Mouse (Mus musculus) retina, adult 2 months (tissue): Measurements from ENCODE around the gene Crb2.
A peak's percentile ranks its signal among the peaks of the same experiment; 100 is the strongest.

Experiments
- DNase-seq: peaks from one replicate; pipeline ENCODE4 v3.0.0-alpha.2; 2012; ENCODE audit warnings: low read depth, low spot score

The Crb2 gene

GRCm38 (mm10) chr2:37766027-37766761 lies 9.9 kb upstream of the Crb2 start:
- no peak for DNase-seq

GRCm38 (mm10) chr2:37767080-37767547 lies 8.9 kb upstream of the Crb2 start:
- no peak for DNase-seq

DNA sequence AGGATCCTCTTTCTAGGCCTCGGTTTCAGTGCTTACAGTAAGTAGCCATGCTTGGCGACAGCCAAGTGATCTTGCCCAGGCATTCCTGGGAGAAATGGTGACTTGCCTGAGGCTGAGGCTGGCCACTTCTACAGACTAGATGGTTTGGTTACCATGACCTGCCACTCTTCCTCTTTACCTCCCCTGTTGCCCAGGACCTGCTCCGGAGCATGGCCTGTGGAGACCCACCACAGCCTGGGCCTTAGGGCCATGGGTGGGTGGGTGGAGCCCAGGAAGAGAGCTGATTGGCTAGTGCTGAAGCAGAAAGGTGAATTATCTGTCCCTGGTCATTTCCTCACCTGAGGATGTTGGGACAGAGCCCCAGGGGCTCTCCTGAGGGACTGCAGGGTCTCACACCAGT lies 8.3 kb upstream of the Crb2 start:
- DNase-seq: no peak

GRCm38 (mm10) chr2:37768903-37769302 lies 7.1 kb upstream of the Crb2 start:
- DNase-seq: no peak

- no peak for DNase-seq
Measured at GRCm38 (mm10) chr2:37769793-37770192, 6.3 kb upstream of the Crb2 start.

DNA sequence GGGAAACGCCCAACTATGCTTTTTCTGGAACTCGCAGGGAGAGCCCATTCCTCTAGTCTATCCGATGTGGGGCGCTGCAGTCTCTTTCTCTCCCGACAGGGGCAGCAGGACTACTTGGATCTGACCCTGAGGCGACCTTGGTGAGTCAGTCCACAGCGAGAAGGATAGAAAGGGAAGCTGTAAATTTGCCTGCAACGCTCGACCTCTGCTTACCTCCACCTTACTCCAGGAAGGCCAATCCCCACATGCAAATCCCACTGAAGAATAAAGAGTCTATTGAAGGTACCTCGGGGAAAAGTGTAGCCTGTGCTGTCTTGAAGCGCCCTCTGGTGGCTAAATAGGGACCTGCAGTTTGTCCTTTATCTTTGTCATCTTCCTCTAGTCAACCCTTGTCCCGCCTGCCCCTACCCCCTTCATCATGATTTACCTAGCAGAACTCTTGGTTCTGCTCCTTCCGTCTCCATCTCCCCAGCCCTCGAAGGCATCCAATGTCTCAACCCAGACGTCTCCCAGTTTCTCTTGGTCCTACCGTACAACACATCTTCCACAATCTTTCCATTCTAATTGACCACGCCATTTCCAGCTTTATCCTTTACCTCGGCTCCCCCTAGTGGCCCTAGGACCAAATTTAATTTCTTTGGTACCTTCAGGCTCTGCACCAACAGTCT lies 4.3 kb upstream of the Crb2 start:
- DNase-seq: peak; percentile 76

GRCm38 (mm10) chr2:37774571-37774970 lies 1.5 kb upstream of the Crb2 start:
- no peak for DNase-seq

- no peak for DNase-seq
Measured at GRCm38 (mm10) chr2:37776611-37777411, 762 bp downstream of the Crb2 start.

- DNase-seq: no peak
Measured at GRCm38 (mm10) chr2:37777958-37778720, 2.1 kb downstream of the Crb2 start.

- peak; percentile 96 for DNase-seq
Measured at GRCm38 (mm10) chr2:37780270-37780929, 4.4 kb downstream of the Crb2 start.

GRCm38 (mm10) chr2:37781421-37781820 lies 5.4 kb downstream of the Crb2 start:
- no peak for DNase-seq

GRCm38 (mm10) chr2:37782002-37782401 lies 6.0 kb downstream of the Crb2 start:
- DNase-seq: no peak

GRCm38 (mm10) chr2:37784473-37784872 lies 8.4 kb downstream of the Crb2 start:
- no peak for DNase-seq

DNA sequence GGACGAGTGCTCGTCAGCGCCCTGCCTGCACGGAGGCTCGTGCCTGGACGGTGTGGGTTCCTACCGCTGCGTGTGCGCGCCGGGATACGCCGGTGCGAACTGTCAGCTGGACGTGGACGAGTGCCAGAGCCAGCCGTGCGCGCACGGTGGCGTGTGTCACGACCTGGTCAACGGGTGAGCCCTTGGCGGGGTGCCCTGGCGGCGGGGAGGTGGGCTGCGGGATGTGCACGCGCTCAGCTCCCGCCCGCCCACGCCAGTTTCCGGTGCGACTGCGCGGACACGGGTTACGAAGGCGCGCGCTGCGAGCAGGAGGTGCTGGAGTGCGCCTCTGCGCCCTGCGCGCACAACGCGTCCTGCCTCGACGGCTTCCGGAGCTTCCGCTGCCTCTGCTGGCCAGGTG lies 10.4 kb downstream of the Crb2 start:
- DNase-seq: no peak

GRCm38 (mm10) chr2:37788176-37788962 lies 12.3 kb downstream of the Crb2 start:
- DNase-seq: no peak

GRCm38 (mm10) chr2:37789029-37789428 lies 13.0 kb downstream of the Crb2 start:
- DNase-seq: no peak

- no peak for DNase-seq
Measured at GRCm38 (mm10) chr2:37789995-37790394, 13.9 kb downstream of the Crb2 start.

DNA sequence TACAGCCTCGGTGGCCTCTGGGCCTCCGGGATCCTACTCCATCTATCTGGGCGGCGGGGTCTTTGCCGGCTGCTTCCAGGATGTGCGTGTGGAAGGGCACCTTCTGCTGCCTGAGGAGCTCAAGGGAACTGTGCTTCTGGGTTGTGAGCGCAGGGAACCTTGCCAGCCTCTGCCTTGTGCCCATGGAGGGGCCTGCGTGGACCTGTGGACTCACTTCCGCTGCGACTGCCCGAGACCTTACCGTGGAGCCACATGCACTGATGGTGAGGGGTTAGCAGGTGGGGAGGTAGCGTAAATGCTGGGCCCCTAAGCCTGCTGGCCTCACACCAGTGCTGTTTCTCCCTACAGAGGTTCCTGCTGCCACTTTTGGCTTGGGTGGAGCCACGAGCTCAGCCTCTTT lies 14.7 kb downstream of the Crb2 start:
- no peak for DNase-seq

DNA sequence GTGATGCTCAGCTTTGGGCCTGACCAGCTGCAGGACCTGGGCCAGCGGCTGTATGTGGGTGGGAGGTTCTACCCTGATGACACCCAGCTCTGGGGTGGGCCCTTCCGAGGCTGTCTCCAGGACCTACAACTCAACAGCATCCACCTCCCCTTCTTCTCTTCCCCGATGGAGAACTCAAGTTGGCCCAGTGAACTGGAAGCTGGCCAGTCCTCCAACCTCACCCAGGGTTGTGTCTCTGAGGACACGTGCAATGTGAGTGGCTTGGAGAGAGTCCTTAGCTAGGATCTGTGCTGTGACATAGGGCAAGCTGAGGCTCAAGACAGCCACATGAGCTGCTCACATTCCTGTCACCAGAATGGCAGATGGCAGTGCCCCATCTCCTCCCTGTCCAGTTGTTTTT lies 15.3 kb downstream of the Crb2 start:
- DNase-seq: no peak

DNA sequence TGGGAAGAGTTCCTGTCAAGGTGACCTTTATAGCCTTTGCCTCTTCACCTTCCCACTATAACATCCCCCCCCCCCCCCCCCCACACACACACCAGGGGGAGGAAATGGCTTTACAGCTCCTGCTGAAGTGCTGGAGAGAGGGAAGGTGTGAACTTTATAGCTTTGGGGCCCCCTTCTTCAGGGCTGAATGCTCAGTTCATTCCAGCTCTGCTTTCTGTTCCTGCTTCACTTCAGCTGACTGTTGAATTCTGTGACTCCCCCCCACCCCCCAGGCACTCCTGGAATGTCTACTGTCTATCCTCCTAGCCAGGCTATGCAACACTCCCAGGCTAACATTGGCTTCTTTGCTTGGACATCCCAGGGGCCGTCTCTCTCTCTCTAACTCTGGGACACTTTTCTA lies 20.0 kb downstream of the Crb2 start:
- DNase-seq: no peak
